Mouse (Mus musculus) liver, embryonic 14.5 days (tissue): ENCODE measurements around the gene Cbs.

Experiments
- CTCF ChIP-seq: IDR thresholded peaks from 2 replicates; pipeline ENCODE4 v1.5.1; 2016; ENCODE audit warnings: antibody characterized with exemption, low read depth, control low read depth
- EP300 ChIP-seq: IDR thresholded peaks from 2 replicates; pipeline ENCODE4 v1.6.1; 2016; ENCODE audit warnings: antibody characterized with exemption, low read depth

DNA sequence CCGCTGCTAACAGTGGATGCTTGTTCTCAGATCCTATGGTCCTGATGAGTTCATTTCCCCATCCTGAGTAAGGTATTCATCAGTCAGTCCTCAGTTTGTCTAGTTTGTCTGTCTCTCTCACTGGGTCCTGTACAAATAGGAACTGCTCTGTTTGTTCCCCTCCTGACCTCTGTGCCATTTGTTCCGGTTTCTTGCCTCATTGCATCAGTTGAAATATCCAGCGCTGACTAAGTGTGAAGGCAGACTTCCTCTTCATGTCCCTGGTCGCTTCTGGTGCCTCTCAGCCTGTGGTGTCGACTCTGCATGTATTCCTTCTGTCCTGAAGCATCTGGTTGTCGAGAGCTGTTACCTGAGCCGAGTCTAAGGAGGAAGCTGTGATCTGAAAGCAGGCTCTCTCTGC, 42.4 kb downstream of the Cbs start:
- no peak for TF ChIP-seq EP300
- TF ChIP-seq CTCF: no peak
